Mouse (Mus musculus): ENCODE measurements around the gene Cc2d2a. TPM values are rescaled to one million over a fixed set of nuclear protein-coding genes. Genes with fewer than 3 reads are reported as not detected.

Gene Cc2d2a
- polyA plus RNA-seq, 1 experiment from 2014 or later, result 8.6 TPM

GRCm38 (mm10) chr5:43786607-43787006 is 124.5 kb downstream of the Cc2d2a start:
- Histone ChIP-seq H3K4me1 (ENCODE audit: control insufficient read depth, insufficient read depth, low read length) (0 out of 2 replicates have a peak, but pooled peaks cover 4% of the 10 kb centered on the region), H3K4me3 (ENCODE audit: low read depth, low read length) (no peak overlapping the region), H3K9ac (replicated peaks; ENCODE audit: low read depth, low read length) (no peak overlapping the region), H3K27me3 (ENCODE audit: control insufficient read depth, insufficient read depth, low read length) (no peaks in the 10 kb centered on the region), H3K9me3 (ENCODE audit: control insufficient read depth, low read length) (no peaks in the 10 kb centered on the region), H3K36me3 (ENCODE audit: control insufficient read depth, insufficient read depth, low read length) (no peaks in the 10 kb centered on the region), H3K4me2 (ENCODE audit: low read depth, low read length) (no peak overlapping the region), H3K27ac (ENCODE audit: low read depth, low read length) (no peak overlapping the region)
- whole genome bisulfite sequencing, result 93% methylated on average over 4 of the region's 4 CpGs
- ATAC-seq (ENCODE audit: low read depth), result no peak

GRCm38 (mm10) chr5:43787976-43788752 is 126.0 kb downstream of the Cc2d2a start:
- Histone ChIP-seq H3K27me3 (ENCODE audit: control insufficient read depth, insufficient read depth, low read length) (no peaks in the 10 kb centered on the region), H3K4me3 (ENCODE audit: low read depth, low read length) (no peak overlapping the region), H3K4me1 (ENCODE audit: control insufficient read depth, insufficient read depth, low read length) (no peaks in the 10 kb centered on the region), H3K4me2 (ENCODE audit: low read depth, low read length) (no peak overlapping the region), H3K9ac (replicated peaks; ENCODE audit: low read depth, low read length) (no peak overlapping the region), H3K9me3 (ENCODE audit: control insufficient read depth, low read length) (no peaks in the 10 kb centered on the region), H3K27ac (ENCODE audit: low read depth, low read length) (no peak overlapping the region), H3K36me3 (ENCODE audit: control insufficient read depth, insufficient read depth, low read length) (no peaks in the 10 kb centered on the region)
- WGBS, result 82% methylated on average over 9 of the region's 9 CpGs
- ATAC-seq (ENCODE audit: low read depth), result no peak

Other genes with a start within 250 kb of the Cc2d2a start
- gene C1qtnf7, start 146.8 kb upstream of the Cc2d2a start, polyA plus RNA-seq (2014; fragmentation: Nextera tagmentation; extraction: Ambion mirVana), result 0.15 and 0.89 TPM in 2 replicates
- not detected in 2 replicates for gene Bst1, start 156.5 kb downstream of the Cc2d2a start, polyA plus RNA-seq (2014; fragmentation: Nextera tagmentation; extraction: Ambion mirVana)
- gene Fbxl5, start 159.3 kb downstream of the Cc2d2a start, polyA plus RNA-seq (2014; fragmentation: Nextera tagmentation; extraction: Ambion mirVana), result 93.8 and 96.6 TPM in 2 replicates
- 1.5 and 3.9 TPM in 2 replicates for gene Cd38, start 206.2 kb downstream of the Cc2d2a start, polyA plus RNA-seq (2014; fragmentation: Nextera tagmentation; extraction: Ambion mirVana)

All from neural tube, embryonic 14.5 days (tissue).